Mouse (Mus musculus): ENCODE results near the gene Dus2. TPM values are rescaled to one million over a fixed set of nuclear protein-coding genes. Genes with fewer than 3 reads are reported as not detected.

Gene Dus2
- 3.0 TPM for polyA plus RNA-seq (2015; fragmentation: Illumina TruSeq; extraction: RNeasy Lipid Tissue Mini Kit (QIAGEN cat#74804); ENCODE audit: insufficient read depth, low read depth, low replicate concordance)

GRCm38 (mm10) chr8:105990856-105991387, at the start of gene Dus2:
Gene Dus2, plus strand, starts transcription at chr8:105991337.

GRCm38 (mm10) chr8:105943321-105943739, 47.8 kb upstream of the Dus2 start, which contains the start of gene Lcat:
Gene Lcat, minus strand, starts transcription at chr8:105943382.

GRCm38 (mm10) chr8:105965905-105966341, 25.2 kb upstream of the Dus2 start, which contains the start of gene Slc12a4:
Gene Slc12a4, minus strand, starts transcription at chr8:105966097.

GRCm38 (mm10) chr8:105979325-105979724, 11.8 kb upstream of the Dus2 start, which contains the start of gene Dpep3:
Gene Dpep3, minus strand, starts transcription at chr8:105979429.

GRCm38 (mm10) chr8:106005875-106006274, 14.7 kb downstream of the Dus2 start, which contains the start of gene Dpep2nb:
Gene Dpep2nb, minus strand, starts transcription at chr8:106005975.

GRCm38 (mm10) chr8:106011643-106011986, 20.5 kb downstream of the Dus2 start, which contains the start of gene Ddx28:
Gene Ddx28, minus strand, starts transcription at chr8:106011882.

GRCm38 (mm10) chr8:106058731-106059612, 67.8 kb downstream of the Dus2 start, which contains the start of gene Nfatc3:
Gene Nfatc3, plus strand, starts transcription at chr8:106058840.

Other genes with a start within 250 kb of the Dus2 start
- gene Gfod2, start 232.7 kb upstream of the Dus2 start, polyA plus RNA-seq (2015; fragmentation: Illumina TruSeq; extraction: RNeasy Lipid Tissue Mini Kit (QIAGEN cat#74804); ENCODE audit: insufficient read depth, low read depth, low replicate concordance): 3.7 TPM
- gene Ranbp10, start 164.0 kb upstream of the Dus2 start, polyA plus RNA-seq (2015; fragmentation: Illumina TruSeq; extraction: RNeasy Lipid Tissue Mini Kit (QIAGEN cat#74804); ENCODE audit: insufficient read depth, low read depth, low replicate concordance): 5.2 TPM
- gene Tsnaxip1, start 163.6 kb upstream of the Dus2 start, polyA plus RNA-seq (2015; fragmentation: Illumina TruSeq; extraction: RNeasy Lipid Tissue Mini Kit (QIAGEN cat#74804); ENCODE audit: insufficient read depth, low read depth, low replicate concordance): not detected
- 3.4 TPM for gene Cenpt, start 138.1 kb upstream of the Dus2 start, polyA plus RNA-seq (2015; fragmentation: Illumina TruSeq; extraction: RNeasy Lipid Tissue Mini Kit (QIAGEN cat#74804); ENCODE audit: insufficient read depth, low read depth, low replicate concordance)
- gene Thap11, start 136.2 kb upstream of the Dus2 start, polyA plus RNA-seq (2015; fragmentation: Illumina TruSeq; extraction: RNeasy Lipid Tissue Mini Kit (QIAGEN cat#74804); ENCODE audit: insufficient read depth, low read depth, low replicate concordance): 7.8 TPM
- 16.2 TPM for gene Nutf2, start 130.8 kb upstream of the Dus2 start, polyA plus RNA-seq (2015; fragmentation: Illumina TruSeq; extraction: RNeasy Lipid Tissue Mini Kit (QIAGEN cat#74804); ENCODE audit: insufficient read depth, low read depth, low replicate concordance)
- gene Edc4, start 110.5 kb upstream of the Dus2 start, polyA plus RNA-seq (2015; fragmentation: Illumina TruSeq; extraction: RNeasy Lipid Tissue Mini Kit (QIAGEN cat#74804); ENCODE audit: insufficient read depth, low read depth, low replicate concordance): 16.1 TPM
- gene Nrn1l, start 97.8 kb upstream of the Dus2 start, polyA plus RNA-seq (2015; fragmentation: Illumina TruSeq; extraction: RNeasy Lipid Tissue Mini Kit (QIAGEN cat#74804); ENCODE audit: insufficient read depth, low read depth, low replicate concordance): not detected
- 3.8 TPM for gene Pskh1, start 90.9 kb upstream of the Dus2 start, polyA plus RNA-seq (2015; fragmentation: Illumina TruSeq; extraction: RNeasy Lipid Tissue Mini Kit (QIAGEN cat#74804); ENCODE audit: insufficient read depth, low read depth, low replicate concordance)
- 23,700 TPM for gene Ctrl, start 57.5 kb upstream of the Dus2 start, polyA plus RNA-seq (2015; fragmentation: Illumina TruSeq; extraction: RNeasy Lipid Tissue Mini Kit (QIAGEN cat#74804); ENCODE audit: insufficient read depth, low read depth, low replicate concordance)
- gene Psmb10, start 52.9 kb upstream of the Dus2 start, polyA plus RNA-seq (2015; fragmentation: Illumina TruSeq; extraction: RNeasy Lipid Tissue Mini Kit (QIAGEN cat#74804); ENCODE audit: insufficient read depth, low read depth, low replicate concordance): 298 TPM
- 6.6 TPM for gene Lcat, start 48.0 kb upstream of the Dus2 start, polyA plus RNA-seq (2015; fragmentation: Illumina TruSeq; extraction: RNeasy Lipid Tissue Mini Kit (QIAGEN cat#74804); ENCODE audit: insufficient read depth, low read depth, low replicate concordance)
- 8.7 TPM for gene Slc12a4, start 25.2 kb upstream of the Dus2 start, polyA plus RNA-seq (2015; fragmentation: Illumina TruSeq; extraction: RNeasy Lipid Tissue Mini Kit (QIAGEN cat#74804); ENCODE audit: insufficient read depth, low read depth, low replicate concordance)
- gene Dpep3, start 11.9 kb upstream of the Dus2 start, polyA plus RNA-seq (2015; fragmentation: Illumina TruSeq; extraction: RNeasy Lipid Tissue Mini Kit (QIAGEN cat#74804); ENCODE audit: insufficient read depth, low read depth, low replicate concordance): not detected
- gene Dpep2nb, start 14.6 kb downstream of the Dus2 start, polyA plus RNA-seq (2015; fragmentation: Illumina TruSeq; extraction: RNeasy Lipid Tissue Mini Kit (QIAGEN cat#74804); ENCODE audit: insufficient read depth, low read depth, low replicate concordance): not detected
- 1.9 TPM for gene Ddx28, start 20.5 kb downstream of the Dus2 start, polyA plus RNA-seq (2015; fragmentation: Illumina TruSeq; extraction: RNeasy Lipid Tissue Mini Kit (QIAGEN cat#74804); ENCODE audit: insufficient read depth, low read depth, low replicate concordance)
- 4.1 TPM for gene Nfatc3, start 67.5 kb downstream of the Dus2 start, polyA plus RNA-seq (2015; fragmentation: Illumina TruSeq; extraction: RNeasy Lipid Tissue Mini Kit (QIAGEN cat#74804); ENCODE audit: insufficient read depth, low read depth, low replicate concordance)
- gene Esrp2, start 145.6 kb downstream of the Dus2 start, polyA plus RNA-seq (2015; fragmentation: Illumina TruSeq; extraction: RNeasy Lipid Tissue Mini Kit (QIAGEN cat#74804); ENCODE audit: insufficient read depth, low read depth, low replicate concordance): 17.7 TPM
- 4.7 TPM for gene Pla2g15, start 159.1 kb downstream of the Dus2 start, polyA plus RNA-seq (2015; fragmentation: Illumina TruSeq; extraction: RNeasy Lipid Tissue Mini Kit (QIAGEN cat#74804); ENCODE audit: insufficient read depth, low read depth, low replicate concordance)
- gene Slc7a6, start 177.5 kb downstream of the Dus2 start, polyA plus RNA-seq (2015; fragmentation: Illumina TruSeq; extraction: RNeasy Lipid Tissue Mini Kit (QIAGEN cat#74804); ENCODE audit: insufficient read depth, low read depth, low replicate concordance): 7.4 TPM
- 19.0 TPM for gene Slc7a6os, start 219.6 kb downstream of the Dus2 start, polyA plus RNA-seq (2015; fragmentation: Illumina TruSeq; extraction: RNeasy Lipid Tissue Mini Kit (QIAGEN cat#74804); ENCODE audit: insufficient read depth, low read depth, low replicate concordance)
- gene Prmt7, start 219.6 kb downstream of the Dus2 start, polyA plus RNA-seq (2015; fragmentation: Illumina TruSeq; extraction: RNeasy Lipid Tissue Mini Kit (QIAGEN cat#74804); ENCODE audit: insufficient read depth, low read depth, low replicate concordance): 3.5 TPM

All from pancreas, adult 10 weeks (tissue).